Mouse (Mus musculus) CH12.LX (cell line): ENCODE results near the gene Snrnp48. TPM values are rescaled to one million over a fixed set of nuclear protein-coding genes. Genes with fewer than 3 reads are reported as not detected.

Experiments used
- DNase-seq: peaks from one replicate; pipeline ENCODE4 v3.0.0-alpha.2; 2013; ENCODE audit errors: extremely low read depth
- H3K27ac ChIP-seq: 2 replicates; pipeline ENCODE4 v1.5.1; 2012; ENCODE audit warnings: low read depth, mild to moderate bottlenecking, control low read depth, moderate library complexity; ENCODE audit not compliant: insufficient read depth
- H3K27me3 ChIP-seq: replicated peaks from 2 replicates; pipeline ENCODE3; 2012; ENCODE audit warnings: inconsistent platforms
- H3K36me3 ChIP-seq, 2 experiments: replicated peaks in 1 of 2; 2 replicates each; pipeline versions ENCODE3 to v1.6.1; 2012; ENCODE audit warnings: inconsistent platforms in 1 of 2, low read length in 1 of 2, mild to moderate bottlenecking in 1 of 2, mixed read lengths in 1 of 2, moderate library complexity in 1 of 2; ENCODE audit not compliant: control insufficient read depth in 1 of 2, insufficient read depth in 1 of 2
- H3K4me1 ChIP-seq, 2 experiments: 2 replicates each; pipeline ENCODE4 v1.6.1; 2012; ENCODE audit warnings: inconsistent platforms in 1 of 2, moderate library complexity in 1 of 2; ENCODE audit not compliant: insufficient read depth in 2 of 2, control insufficient read depth in 1 of 2
- H3K4me2 ChIP-seq: 2 replicates; pipeline ENCODE4 v1.6.1; 2012; ENCODE audit warnings: low read depth, mild to moderate bottlenecking, control low read depth; ENCODE audit not compliant: poor library complexity, insufficient read depth, severe bottlenecking
- H3K4me3 ChIP-seq, 3 experiments: fragments of 150-350 bp in 1 of 3; sonication (generic) in 1 of 3; replicated peaks in 1 of 3; 2 replicates each; pipeline versions ENCODE3 to v1.5.1; 2011 to 2012; ENCODE audit warnings: low read depth in 2 of 3, low read length in 2 of 3, mild to moderate bottlenecking in 2 of 3, moderate library complexity in 2 of 3, control low read depth in 1 of 3, improper control_type of control experiment in 1 of 3, inconsistent platforms in 1 of 3, mixed read lengths in 1 of 3; ENCODE audit not compliant: poor library complexity in 1 of 3
- H3K79me2 ChIP-seq: replicated peaks from 2 replicates; pipeline ENCODE4 v1.6.1; 2012; ENCODE audit warnings: mild to moderate bottlenecking, moderate library complexity; ENCODE audit not compliant: control insufficient read depth, poor library complexity, insufficient read depth, severe bottlenecking; ENCODE audit errors: extremely low read depth
- H3K9ac ChIP-seq: 2 replicates; pipeline ENCODE4 v1.6.1; 2012; ENCODE audit warnings: low read depth, mild to moderate bottlenecking, control low read depth, moderate library complexity; ENCODE audit not compliant: insufficient read depth
- H3K9me3 ChIP-seq: replicated peaks from 2 replicates; pipeline ENCODE3; 2012; ENCODE audit warnings: low read length, inconsistent platforms, mixed read lengths
- E2F4 ChIP-seq: IDR thresholded peaks from 2 replicates; pipeline ENCODE4 v1.6.1; 2011; ENCODE audit warnings: low read depth, low read length, improper control_type of control experiment; ENCODE audit not compliant: insufficient replicate concordance
- ETS1 ChIP-seq: conservative IDR thresholded peaks from 2 replicates; pipeline ENCODE4 v1.6.1; 2012; ENCODE audit warnings: low read depth, mild to moderate bottlenecking, inconsistent platforms, low read length, improper control_type of control experiment, moderate library complexity
- GABPA ChIP-seq: IDR thresholded peaks from 2 replicates; pipeline ENCODE4 v1.6.1; 2012; ENCODE audit warnings: low read depth, low read length, improper control_type of control experiment, inconsistent platforms; ENCODE audit not compliant: insufficient replicate concordance
- HCFC1 ChIP-seq: IDR thresholded peaks from 2 replicates; pipeline ENCODE4 v1.6.1; 2012; ENCODE audit warnings: low read depth, mild to moderate bottlenecking, inconsistent platforms, low read length, improper control_type of control experiment
- JUND ChIP-seq: conservative IDR thresholded peaks from 2 replicates; pipeline ENCODE4 v1.6.1; 2011; ENCODE audit warnings: low read depth, low read length, improper control_type of control experiment
- KAT2A ChIP-seq: IDR thresholded peaks from 2 replicates; pipeline ENCODE4 v1.6.1; 2012; ENCODE audit warnings: low read length, improper control_type of control experiment, inconsistent platforms; ENCODE audit not compliant: insufficient replicate concordance
- MAX ChIP-seq: IDR thresholded peaks from 2 replicates; pipeline ENCODE4 v1.6.1; 2011; ENCODE audit warnings: low read length, improper control_type of control experiment
- MAZ ChIP-seq: IDR thresholded peaks from 2 replicates; pipeline ENCODE4 v1.6.1; 2012; ENCODE audit warnings: low read depth, mild to moderate bottlenecking, inconsistent platforms, low read length, improper control_type of control experiment, moderate library complexity
- MEF2A ChIP-seq: IDR thresholded peaks from 2 replicates; pipeline ENCODE4 v1.6.1; 2014; ENCODE audit warnings: low read depth, mild to moderate bottlenecking, inconsistent platforms, low read length, improper control_type of control experiment, borderline replicate concordance
- MXI1 ChIP-seq: IDR thresholded peaks from 2 replicates; pipeline ENCODE4 v1.6.1; 2011; ENCODE audit warnings: mild to moderate bottlenecking, low read depth, low read length, improper control_type of control experiment
- NELFE ChIP-seq: IDR thresholded peaks from 2 replicates; pipeline ENCODE4 v1.6.1; 2011; ENCODE audit warnings: low read depth, low read length, improper control_type of control experiment
- NRF1 ChIP-seq: IDR thresholded peaks from 2 replicates; pipeline ENCODE4 v1.6.1; 2014; ENCODE audit warnings: low read depth, mild to moderate bottlenecking, inconsistent platforms, low read length, improper control_type of control experiment, moderate library complexity
- PAX5 ChIP-seq: IDR thresholded peaks from 2 replicates; pipeline ENCODE4 v1.6.1; 2012; ENCODE audit warnings: low read length, inconsistent platforms, mixed read lengths
- POLR2AphosphoS2 ChIP-seq: IDR thresholded peaks from 2 replicates; pipeline ENCODE4 v1.6.1; 2011; ENCODE audit warnings: low read depth, low read length, improper control_type of control experiment
- RAD21 ChIP-seq: IDR thresholded peaks from 2 replicates; pipeline ENCODE4 v1.6.1; 2011; ENCODE audit warnings: low read depth, mild to moderate bottlenecking, low read length, improper control_type of control experiment, moderate library complexity
- SIN3A ChIP-seq: IDR thresholded peaks from 2 replicates; pipeline ENCODE4 v1.6.1; 2012; ENCODE audit warnings: low read length, improper control_type of control experiment, inconsistent platforms
- SMC3 ChIP-seq: IDR thresholded peaks from 2 replicates; pipeline ENCODE4 v1.6.1; 2011; ENCODE audit warnings: low read depth, low read length, improper control_type of control experiment
- USF1 ChIP-seq: IDR thresholded peaks from 2 replicates; pipeline ENCODE4 v1.6.1; 2014; ENCODE audit warnings: low read depth, mild to moderate bottlenecking, inconsistent platforms, low read length, improper control_type of control experiment
- ZC3H11A ChIP-seq: IDR thresholded peaks from 2 replicates; pipeline ENCODE4 v1.6.1; 2012; ENCODE audit warnings: low read depth, mild to moderate bottlenecking, inconsistent platforms, low read length, improper control_type of control experiment
- ZNF384 ChIP-seq: IDR thresholded peaks from 2 replicates; pipeline ENCODE4 v1.6.1; 2012; ENCODE audit warnings: low read depth, low read length, improper control_type of control experiment, inconsistent platforms
- dilution Hi-C: fragments of 300-500 bp; cut with MboI; formaldehyde crosslinking; loops from 2 replicates; pipeline ENCODE4 v1.14.3; 2020; ENCODE audit warnings: low sequenced_read_pairs; ENCODE audit not compliant: extremely low pct_unique_long_range_greater_than_20kb, extremely low pct_ligation_motif_present
- in situ Hi-C: fragments of 300-500 bp; cut with MboI; formaldehyde crosslinking; loops from 3 replicates; pipeline ENCODE4 v1.14.3; 2019; ENCODE audit warnings: low sequenced_read_pairs, low pct_ligation_motif_present, low pct_unique_long_range_greater_than_20kb, mixed read lengths
- polyA plus RNA-seq: library from polyadenylated mRNA; unstranded; fragments of >175 nt; gene quantifications from 2 replicates; pipeline ENCODE4 v1.2.1, GENCODE M21; 2012; ENCODE audit warnings: low read depth; ENCODE audit not compliant: insufficient read length
- total RNA-seq, 2 experiments: library from RNA; depleted of rRNA; stranded (reverse); fragments of 300-350 nt in 1 of 2; fragments of >200 nt in 1 of 2; gene quantifications; 2 replicates each; pipeline ENCODE4 v1.2.3; 2012 to 2014

Gene Snrnp48
- total and polyA plus RNA-seq, 3 experiments, result 42.4 to 103 (median 52.8) TPM

- dilution Hi-C loops, result no loop called here
- Histone ChIP-seq H3K36me3 (no peaks in the 10 kb centered on the region), H3K27me3 (no peaks in the 10 kb centered on the region), H3K4me1 (peaks cover 0 to 2% of the 10 kb centered on the region in 2 experiments; a peak in 1 of 4 replicates), H3K79me2 (no peaks in the 10 kb centered on the region), H3K9ac (no peak overlapping the region), H3K27ac (no peak overlapping the region), H3K4me3 (no peak overlapping the region), H3K4me2 (no peak overlapping the region), H3K9me3 (no peaks in the 10 kb centered on the region)
- in situ Hi-C loops, result no loop called here
- DNase-seq, result no peak
- TF ChIP-seq ETS1 (no peak), ZC3H11A (no peak), POLR2AphosphoS2 (no peak), USF1 (no peak), MAZ (no peak), MEF2A (no peak), NELFE (no peak), JUND (no peak), E2F4 (no peak), KAT2A (no peak), ZNF384 (no peak), NRF1 (no peak), GABPA (no peak), SMC3 (no peak), HCFC1 (no peak), MXI1 (no peak), MAX (no peak)
Observed at GRCm38 (mm10) chr13:38253696-38254095, 49.0 kb downstream of the Snrnp48 start.

DNA sequence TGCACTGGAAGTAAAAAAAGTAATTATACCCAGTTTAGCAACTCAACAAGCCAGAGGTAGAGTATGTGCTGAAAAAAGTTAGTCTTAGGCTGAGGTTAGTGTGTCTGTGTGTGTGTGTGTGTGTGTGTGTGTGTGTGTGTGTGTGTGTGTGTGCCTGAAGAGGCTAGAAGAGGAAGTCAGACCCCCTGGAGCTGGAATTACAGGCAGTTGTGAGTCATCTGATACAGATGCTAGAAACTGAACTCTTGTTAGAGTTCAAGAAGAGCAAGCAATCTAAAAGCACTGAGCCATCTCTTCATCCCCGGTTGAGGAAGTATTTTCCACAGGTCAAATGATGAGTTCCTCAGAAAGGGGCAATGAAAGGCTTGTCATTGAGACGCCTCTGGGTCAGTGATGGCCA, 54.2 kb downstream of the Snrnp48 start:
- dilution Hi-C loops, result no loop called here
- H3K4me1 ChIP-seq, result peaks cover 4 to 13% of the 10 kb centered on the region in 2 experiments
- H3K79me2 ChIP-seq, result no peaks in the 10 kb centered on the region
- peak; percentile 6 for DNase-seq
- H3K4me3 ChIP-seq, result no peak overlapping the region
- TF ChIP-seq SIN3A (no peak), PAX5 (no peak), GABPA (no peak), RAD21 (no peak)
- H3K4me2 ChIP-seq, result no peak overlapping the region
- no peak overlapping the region for H3K27ac ChIP-seq
- H3K36me3 ChIP-seq, result no peaks in the 10 kb centered on the region
- no peaks in the 10 kb centered on the region for H3K9me3 ChIP-seq
- H3K27me3 ChIP-seq, result no peaks in the 10 kb centered on the region
- no peak overlapping the region for H3K9ac ChIP-seq
- in situ Hi-C loops, result no loop called here
